9 mouse cellular contexts compared by ENCODE assay signal in genomic region chr9:61351164-61351563, GRCm38 (mm10). TPM values are rescaled to one million over a fixed set of nuclear protein-coding genes. Genes with fewer than 3 reads are reported as not detected.
DNase-seq lines count a peak whose midpoint lies in the region; ATAC-seq and TF ChIP-seq lines count a peak whose summit lies in the region.
"Had no signal": no experiment of that assay in that cellular context is flagged by ENCODE, and none has a peak within 500 bp of the region (broad histone marks: within the 10 kb centered on the region; RNA-seq: fewer than 3 reads in every experiment).

No protein-coding gene starts in this region.

- no peak overlapping the region for H3K4me2 ChIP-seq in forebrain, postnatal 0 days (ENCODE audit: low read depth)
- H3K4me2 ChIP-seq in hindbrain, postnatal 0 days (ENCODE audit: low read depth, low read length): no peak overlapping the region
- H3K4me2 ChIP-seq in lung, embryonic 14.5 days: no peak overlapping the region

- peak; percentile 58 for DNase-seq in lung, adult 18-20 months
- DNase-seq in lung, adult 2 months: no peak
- peak; percentile 52 for DNase-seq in forebrain, postnatal 0 days
- DNase-seq in hindbrain, postnatal 0 days (ENCODE audit: low spot score): peak; percentile 78
- peak; percentile 88 for DNase-seq in lung, embryonic 14.5 days
- no peak for DNase-seq in thymus, adult 2 months
- no peak for DNase-seq in ovary, postnatal 36 days (ENCODE audit: low spot score)

- no peaks in the 10 kb centered on the region for H3K36me3 ChIP-seq in forebrain, postnatal 0 days (ENCODE audit: insufficient read depth)
- H3K36me3 ChIP-seq in hindbrain, postnatal 0 days (ENCODE audit: insufficient read depth, low read length): no peaks in the 10 kb centered on the region
- no peaks in the 10 kb centered on the region for H3K36me3 ChIP-seq in lung, embryonic 14.5 days (ENCODE audit: insufficient read depth)
- no peaks in the 10 kb centered on the region for H3K36me3 ChIP-seq in thymus, adult 2 months (ENCODE audit: control insufficient read depth, insufficient read depth, low read length)

- no peak for TF ChIP-seq CTCF in lung, adult 2 months (IDR thresholded peaks at IDR 0.05; ENCODE audit: insufficient read depth, low read length)
- TF ChIP-seq CTCF in forebrain, postnatal 0 days (IDR thresholded peaks at IDR 0.05; ENCODE audit: low read depth): no peak
- no peak for TF ChIP-seq CTCF in hindbrain, postnatal 0 days (IDR thresholded peaks at IDR 0.05; ENCODE audit: low read depth)
- TF ChIP-seq CTCF in lung, embryonic 14.5 days (IDR thresholded peaks at IDR 0.05; ENCODE audit: low read depth): no peak
- no peak for TF ChIP-seq CTCF in thymus, adult 2 months (IDR thresholded peaks at IDR 0.05; ENCODE audit: borderline replicate concordance, control insufficient read depth, extremely low read depth, insufficient read depth, low read length, poor library complexity)

- no peaks in the 10 kb centered on the region for H3K27me3 ChIP-seq in forebrain, postnatal 0 days (ENCODE audit: insufficient read depth, low read length)
- H3K27me3 ChIP-seq in hindbrain, postnatal 0 days (ENCODE audit: insufficient read depth, low read length): no peaks in the 10 kb centered on the region
- H3K27me3 ChIP-seq in lung, embryonic 14.5 days (ENCODE audit: insufficient read depth, low read length): peaks cover 7% of the 10 kb centered on the region
- H3K27me3 ChIP-seq in thymus, adult 2 months (ENCODE audit: control insufficient read depth, insufficient read depth, low read length): no peaks in the 10 kb centered on the region
- H3K27me3 ChIP-seq: Patski had no signal

- 33% methylated on average over 4 of the region's 4 CpGs for WGBS in lung, adult 2 months
- WGBS in forebrain, postnatal 0 days: 11% methylated on average over 4 of the region's 4 CpGs
- 14% methylated on average over 4 of the region's 4 CpGs for WGBS in hindbrain, postnatal 0 days
- WGBS in lung, embryonic 14.5 days: 12% methylated on average over 4 of the region's 4 CpGs
- 70% methylated on average over 4 of the region's 4 CpGs for WGBS in thymus, adult 2 months

- no peak for ATAC-seq in forebrain, postnatal 0 days
- ATAC-seq in hindbrain, postnatal 0 days: peak; percentile 53
- ATAC-seq in lung, embryonic 14.5 days (ENCODE audit: insufficient read depth): peak; percentile 56
- no peak for ATAC-seq in megakaryocyte-erythroid progenitor cell, adult 5-6 weeks (replicated peaks; ENCODE audit: low FRiP score, low TSS enrichment, poor library complexity, severe bottlenecking)
- ATAC-seq: Patski had no signal

- H3K4me3 ChIP-seq in lung, adult 2 months (replicated peaks; ENCODE audit: extremely low read depth, low read depth, low read length): no peak overlapping the region
- no peak overlapping the region for H3K4me3 ChIP-seq in forebrain, postnatal 0 days (ENCODE audit: low read depth, low read length)
- no peak overlapping the region for H3K4me3 ChIP-seq in hindbrain, postnatal 0 days (ENCODE audit: low read length)
- H3K4me3 ChIP-seq in lung, embryonic 14.5 days (ENCODE audit: low read depth, low read length): no peak overlapping the region
- H3K4me3 ChIP-seq in thymus, adult 2 months (ENCODE audit: control insufficient read depth, insufficient read depth, low read length): no peak overlapping the region

- peaks cover 14% of the 10 kb centered on the region for H3K4me1 ChIP-seq in lung, adult 2 months (ENCODE audit: control insufficient read depth, insufficient read depth, low read length)
- no peaks in the 10 kb centered on the region for H3K4me1 ChIP-seq in forebrain, postnatal 0 days (ENCODE audit: insufficient read depth)
- H3K4me1 ChIP-seq in hindbrain, postnatal 0 days (ENCODE audit: insufficient read depth, low read length): peaks cover 7% of the 10 kb centered on the region; the same call in 1 of the 2 replicates
- H3K4me1 ChIP-seq in lung, embryonic 14.5 days (ENCODE audit: insufficient read depth): peaks cover 11% of the 10 kb centered on the region; the same call in 1 of the 2 replicates
- peaks cover 11% of the 10 kb centered on the region for H3K4me1 ChIP-seq in thymus, adult 2 months (replicated peaks; ENCODE audit: control insufficient read depth, insufficient read depth, low read length)

- no peaks in the 10 kb centered on the region for H3K9me3 ChIP-seq in forebrain, postnatal 0 days (ENCODE audit: low read length)
- no peaks in the 10 kb centered on the region for H3K9me3 ChIP-seq in hindbrain, postnatal 0 days (ENCODE audit: low read length)
- no peaks in the 10 kb centered on the region for H3K9me3 ChIP-seq in lung, embryonic 14.5 days (ENCODE audit: low read depth, low read length)

- H3K9ac ChIP-seq in forebrain, postnatal 0 days: no peak overlapping the region
- H3K9ac ChIP-seq in hindbrain, postnatal 0 days (replicated peaks; ENCODE audit: low read length): no peak overlapping the region
- H3K9ac ChIP-seq in lung, embryonic 14.5 days: no peak overlapping the region

- no peak overlapping the region for H3K27ac ChIP-seq in forebrain, postnatal 0 days (ENCODE audit: low read depth, low read length)
- no peak overlapping the region for H3K27ac ChIP-seq in hindbrain, postnatal 0 days
- 0 out of 2 replicates have a peak overlapping the region, but pooled peaks have one; percentile 2 for H3K27ac ChIP-seq in lung, embryonic 14.5 days (ENCODE audit: low read depth)
- no peak overlapping the region for H3K27ac ChIP-seq in thymus, adult 2 months (ENCODE audit: control insufficient read depth, insufficient read depth, low read length)

- no peak for TF ChIP-seq POLR2A in lung, adult 2 months (IDR thresholded peaks at IDR 0.05; ENCODE audit: borderline replicate concordance, extremely low read depth, low read depth, low read length)
- TF ChIP-seq POLR2A in thymus, adult 2 months (IDR thresholded peaks at IDR 0.05; ENCODE audit: control insufficient read depth, extremely low read depth, insufficient read depth, low read length, poor library complexity): no peak

RNA-seq across cellular contexts. Expression of gene Tle3, which starts 21.0 kb away (rescaled TPM):
- 55.1 and 59.1 TPM in 2 replicates for polyA plus RNA-seq in lung, adult 2 months (2012; rRNA removed)
- 63.3 and 66.3 TPM in 2 replicates for total RNA-seq in forebrain, postnatal 0 days (2014; rRNA removed)
- polyA plus RNA-seq in forebrain, postnatal 0 days (2015; fragmentation: Nextera tagmentation; extraction: Ambion mirVana): 16.3 and 21.1 TPM in 2 replicates
- total RNA-seq in hindbrain, postnatal 0 days (2014; rRNA removed): 74.1 and 81.3 TPM in 2 replicates
- 15.5 and 17.7 TPM in 2 replicates for polyA plus RNA-seq in hindbrain, postnatal 0 days (2015; fragmentation: Nextera tagmentation; extraction: Ambion mirVana)
- polyA plus RNA-seq in lung, embryonic 14.5 days (2014; fragmentation: Nextera tagmentation; extraction: Ambion mirVana): 28.7 and 32.5 TPM in 2 replicates
- polyA plus RNA-seq in thymus, adult 2 months (2012; rRNA removed): 205 and 254 TPM in 2 replicates
- 53.3 and 57.0 TPM in 2 replicates for total RNA-seq in megakaryocyte-erythroid progenitor cell, adult 5-6 weeks (2014; fragmentation: Nextera tagmentation)
- total RNA-seq in megakaryocyte-erythroid progenitor cell, adult 5-6 weeks (2017): 19.1 and 26.7 TPM in 2 replicates

Comparison
In these comparisons a context has a peak if more than half of its experiments do, and no peak if none do; other contexts are left out.
1. DNase-seq: peak in lung, adult 18-20 months (2 of 2), forebrain, postnatal 0 days (single experiment), hindbrain, postnatal 0 days (single experiment) and lung, embryonic 14.5 days (single experiment); none in lung, adult 2 months (single experiment), thymus, adult 2 months (single experiment) and ovary, postnatal 36 days (single experiment).
2. ATAC-seq: peak in hindbrain, postnatal 0 days (single experiment) and lung, embryonic 14.5 days (single experiment); none in forebrain, postnatal 0 days (single experiment) and megakaryocyte-erythroid progenitor cell, adult 5-6 weeks (single experiment).